Mouse (Mus musculus) lung, embryonic 15.5 days (tissue): ENCODE measurements at regions not wholly inside any gene's neighbourhood (a gene's known extent, or its start where the extent isn't known, plus 50 kb on each side); places are given as distances from the start of the nearest gene placed in this dataset.
A peak's percentile ranks its signal among the peaks of the same experiment; 100 is the strongest.

Experiments
- ATAC-seq: fragments of 200-750 bp; cut with Nextera tagmentation; 2 replicates; pipeline ENCODE4 v1.8.0; 2017; ENCODE audit warnings: moderate number of reproducible peaks, borderline replicate concordance; ENCODE audit not compliant: low FRiP score, low TSS enrichment; ENCODE audit errors: extremely low read depth
- H3K27ac ChIP-seq: fragments of 300-500 bp; sonication (generic); 2 replicates; pipeline ENCODE4 v1.5.1; 2015; ENCODE audit warnings: moderate library complexity, mild to moderate bottlenecking, inconsistent platforms
- H3K27me3 ChIP-seq: fragments of 300-500 bp; sonication (generic); 2 replicates; pipeline ENCODE4 v1.6.1; 2015; ENCODE audit warnings: inconsistent platforms
- H3K36me3 ChIP-seq: fragments of 300-500 bp; sonication (generic); 2 replicates; pipeline ENCODE4 v1.6.1; 2015; ENCODE audit warnings: inconsistent platforms
- H3K4me1 ChIP-seq: fragments of 300-500 bp; sonication (generic); 2 replicates; pipeline ENCODE4 v1.6.1; 2015; ENCODE audit warnings: inconsistent platforms
- H3K4me2 ChIP-seq: fragments of 300-500 bp; sonication (generic); 2 replicates; pipeline ENCODE4 v1.6.1; 2015; ENCODE audit warnings: inconsistent platforms, mild to moderate bottlenecking, moderate library complexity
- H3K4me3 ChIP-seq: fragments of 300-500 bp; sonication (generic); 2 replicates; pipeline ENCODE4 v1.5.1; 2015; ENCODE audit warnings: mild to moderate bottlenecking, inconsistent platforms
- H3K9ac ChIP-seq: fragments of 300-500 bp; sonication (generic); 2 replicates; pipeline ENCODE4 v1.6.1; 2015; ENCODE audit warnings: inconsistent platforms
- H3K9me3 ChIP-seq: fragments of 300-500 bp; sonication (generic); 2 replicates; pipeline ENCODE4 v1.6.1; 2016; ENCODE audit warnings: inconsistent platforms
- WGBS: fragments of 180-500 bp; shearing (Covaris S2); methylation state at CpG from one replicate; pipeline ENCODE4 v1.1.7; 2015; 5-methylcytosine and 5-hydroxymethylcytosine counted together

GRCm38 (mm10) chr9:32815473-32815872 is 179.5 kb downstream of the Ets1 start:
- H3K27ac ChIP-seq = no peak overlapping the region
- 87% methylated on average over 5 of the region's 5 CpGs for WGBS
- no peaks in the 10 kb centered on the region for H3K9me3 ChIP-seq
- no peaks in the 10 kb centered on the region for H3K27me3 ChIP-seq
- H3K9ac ChIP-seq = no peak overlapping the region
- H3K4me2 ChIP-seq = no peak overlapping the region
- no peaks in the 10 kb centered on the region for H3K36me3 ChIP-seq
- no peak for ATAC-seq
- H3K4me1 ChIP-seq = no peaks in the 10 kb centered on the region
- no peak overlapping the region for H3K4me3 ChIP-seq

DNA sequence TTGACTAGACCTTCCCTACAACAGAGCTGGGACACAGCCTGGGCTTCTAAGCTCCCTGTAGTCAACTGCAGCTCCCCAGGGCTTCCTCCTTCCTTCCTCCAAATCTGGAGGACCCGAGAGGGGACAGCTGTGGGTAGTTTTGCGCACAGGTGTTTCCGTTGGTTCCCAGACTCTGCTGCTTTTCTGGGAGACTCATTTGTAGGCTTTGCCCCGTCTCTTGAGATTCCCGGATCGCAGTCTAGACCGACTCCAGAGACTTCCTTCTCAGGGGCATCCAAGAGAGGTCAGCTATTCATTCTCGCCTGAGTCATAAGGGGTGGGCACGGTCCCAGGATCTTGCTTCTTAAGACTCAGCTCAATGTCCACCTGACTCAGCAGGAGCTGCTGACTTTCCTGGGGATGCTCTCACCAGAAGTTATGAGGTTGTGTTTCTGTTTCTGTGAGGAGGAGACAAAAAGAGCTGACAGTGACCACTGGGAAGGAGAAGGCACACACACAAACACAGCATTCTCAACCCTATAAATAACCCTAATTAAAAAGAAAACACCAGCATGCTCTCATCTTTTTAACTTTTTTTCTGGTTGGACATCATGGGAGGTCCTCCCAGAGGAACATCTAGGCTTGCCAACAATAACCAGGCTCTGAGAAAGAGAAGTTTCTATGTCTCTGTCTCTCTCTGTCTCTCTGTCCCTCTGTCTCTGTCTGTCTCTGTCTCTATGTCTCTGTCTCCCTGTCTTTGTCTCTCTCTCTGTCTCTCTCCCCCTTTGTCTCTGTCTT is 180.8 kb downstream of the Ets1 start:
- Histone ChIP-seq H3K36me3 (no peaks in the 10 kb centered on the region), H3K27ac (no peak overlapping the region), H3K9me3 (no peaks in the 10 kb centered on the region), H3K4me2 (no peak overlapping the region), H3K4me3 (no peak overlapping the region), H3K27me3 (no peaks in the 10 kb centered on the region), H3K4me1 (no peaks in the 10 kb centered on the region), H3K9ac (no peak overlapping the region)
- WGBS = 66% methylated on average over 9 of the region's 9 CpGs
- ATAC-seq = no peak

DNA sequence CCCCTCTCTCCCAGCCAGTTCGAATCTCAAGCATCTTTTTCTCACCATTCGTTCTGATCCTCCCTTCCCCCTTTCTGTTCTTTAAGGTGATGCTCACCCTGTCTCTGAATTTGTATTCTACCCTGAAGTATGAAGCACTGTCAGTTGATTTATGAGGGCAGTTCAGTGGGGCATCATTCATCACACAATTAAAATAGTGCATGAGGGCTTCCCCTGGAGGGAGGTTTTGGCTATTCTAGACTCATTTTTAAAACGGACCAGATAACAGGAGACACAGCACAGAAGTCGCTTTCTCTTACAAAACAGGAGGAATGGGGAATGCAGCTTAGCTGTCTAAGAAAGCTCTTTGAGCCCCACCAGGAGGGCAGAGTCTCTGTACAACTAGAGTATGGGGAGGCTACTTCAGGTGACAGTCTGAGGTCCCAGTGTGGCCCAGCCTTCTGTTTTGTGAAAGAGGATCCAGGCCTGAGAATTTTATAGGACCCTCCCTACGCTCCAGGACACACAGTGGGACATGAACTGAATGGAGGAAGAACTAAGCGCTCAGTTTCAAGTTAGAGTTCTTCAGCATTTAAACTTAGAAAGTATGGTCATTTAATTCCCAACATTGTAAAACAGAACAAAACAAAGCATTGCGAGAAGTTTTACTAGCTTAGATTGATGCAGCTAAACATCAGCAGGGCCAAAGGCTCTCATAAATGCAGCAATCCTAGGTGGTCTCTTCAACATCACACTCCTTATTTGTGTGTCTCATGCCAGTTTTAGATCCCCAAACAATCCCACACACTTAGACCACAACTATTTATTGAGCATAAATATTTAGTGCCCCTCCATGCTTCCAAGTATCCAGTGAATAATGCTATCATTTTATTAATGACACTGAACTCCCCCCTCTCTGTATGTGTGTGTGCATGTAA is 181.7 kb downstream of the Ets1 start:
- Histone ChIP-seq H3K4me1 (no peaks in the 10 kb centered on the region), H3K9me3 (no peaks in the 10 kb centered on the region), H3K36me3 (no peaks in the 10 kb centered on the region), H3K27me3 (no peaks in the 10 kb centered on the region), H3K27ac (no peak overlapping the region), H3K4me3 (no peak overlapping the region), H3K4me2 (no peak overlapping the region), H3K9ac (no peak overlapping the region)
- 62% methylated on average over 7 of the region's 7 CpGs for whole genome bisulfite sequencing
- ATAC-seq = no peak

DNA sequence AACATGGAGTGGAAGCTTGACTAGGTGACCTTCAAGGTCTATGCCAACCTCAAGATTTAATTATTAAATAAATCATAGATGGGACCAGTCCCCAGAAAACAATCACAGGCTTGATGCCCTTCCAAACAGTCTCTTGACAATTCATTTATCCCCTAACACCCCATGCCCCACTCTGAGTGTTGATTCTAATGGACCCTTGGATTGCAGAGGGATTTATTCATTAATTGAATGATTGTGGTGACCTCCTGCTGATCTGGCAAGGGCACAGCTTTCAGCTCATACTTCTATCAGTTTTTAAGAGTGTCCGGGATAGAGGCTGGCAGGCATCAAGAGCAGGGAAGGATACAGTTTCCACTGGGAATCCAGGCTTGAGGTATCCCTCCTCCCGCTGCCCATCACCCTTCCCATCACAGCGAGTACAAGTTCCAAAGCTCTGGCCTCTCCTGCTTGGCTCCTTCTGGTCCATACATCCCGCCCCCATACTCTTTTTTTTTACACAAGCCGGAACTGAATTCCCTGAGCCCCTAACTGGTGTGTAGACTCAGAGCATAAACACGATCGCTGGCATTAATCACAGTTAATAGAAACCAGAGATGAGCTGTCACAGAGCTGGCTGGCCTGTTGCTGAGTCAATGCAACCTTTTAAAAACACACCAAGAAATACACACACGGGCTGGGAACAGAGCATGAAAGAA is 187.6 kb downstream of the Ets1 start:
- no peaks in the 10 kb centered on the region for H3K9me3 ChIP-seq
- peak overlapping the region; percentile 4; the same call in 1 of the 2 replicates for H3K4me2 ChIP-seq
- no peak overlapping the region for H3K4me3 ChIP-seq
- 34% methylated on average over 8 of the region's 8 CpGs for WGBS
- peak overlapping the region; percentile 54; the same call in 1 of the 2 replicates for H3K27ac ChIP-seq
- H3K36me3 ChIP-seq = no peaks in the 10 kb centered on the region
- no peaks in the 10 kb centered on the region for H3K27me3 ChIP-seq
- peaks cover 9% of the 10 kb centered on the region; the same call in 1 of the 2 replicates for H3K4me1 ChIP-seq
- peak; percentile 89 for ATAC-seq
- H3K9ac ChIP-seq = no peak overlapping the region

GRCm38 (mm10) chr9:32824134-32824531 is 188.1 kb downstream of the Ets1 start:
- no peak for ATAC-seq
- no peak overlapping the region for H3K4me3 ChIP-seq
- no peak overlapping the region for H3K9ac ChIP-seq
- H3K4me2 ChIP-seq = peak overlapping the region; percentile 4; the same call in 1 of the 2 replicates
- 48% methylated on average over 6 of the region's 6 CpGs for WGBS
- no peaks in the 10 kb centered on the region for H3K36me3 ChIP-seq
- no peaks in the 10 kb centered on the region for H3K27me3 ChIP-seq
- peak overlapping the region; percentile 24; the same call in 1 of the 2 replicates for H3K27ac ChIP-seq
- no peaks in the 10 kb centered on the region for H3K9me3 ChIP-seq
- H3K4me1 ChIP-seq = peaks cover 9% of the 10 kb centered on the region; the same call in 1 of the 2 replicates

GRCm38 (mm10) chr9:32830268-32830891 is 194.4 kb downstream of the Ets1 start:
- Histone ChIP-seq H3K27me3 (no peaks in the 10 kb centered on the region), H3K4me3 (no peak overlapping the region), H3K4me2 (no peak overlapping the region), H3K27ac (peak overlapping the region; percentile 11; the same call in 1 of the 2 replicates), H3K36me3 (no peaks in the 10 kb centered on the region), H3K4me1 (peaks cover 4% of the 10 kb centered on the region), H3K9me3 (no peaks in the 10 kb centered on the region), H3K9ac (no peak overlapping the region)
- WGBS = 28% methylated on average over 2 of the region's 2 CpGs
- no peak for ATAC-seq

- H3K4me1 ChIP-seq = peaks cover 11% of the 10 kb centered on the region
- H3K9ac ChIP-seq = no peak overlapping the region
- H3K4me3 ChIP-seq = no peak overlapping the region
- H3K36me3 ChIP-seq = no peaks in the 10 kb centered on the region
- H3K9me3 ChIP-seq = no peaks in the 10 kb centered on the region
- no peaks in the 10 kb centered on the region for H3K27me3 ChIP-seq
- no peak overlapping the region for H3K4me2 ChIP-seq
- no peak for ATAC-seq
- H3K27ac ChIP-seq = no peak overlapping the region
- WGBS = 84% methylated on average over 8 of the region's 8 CpGs
Measured at GRCm38 (mm10) chr9:32833373-32833772, 197.4 kb downstream of the Ets1 start.

GRCm38 (mm10) chr9:32834751-32835625 is 199.0 kb downstream of the Ets1 start:
- Histone ChIP-seq H3K4me3 (no peak overlapping the region), H3K9ac (no peak overlapping the region), H3K27ac (no peak overlapping the region), H3K4me1 (peaks cover 11% of the 10 kb centered on the region), H3K9me3 (no peaks in the 10 kb centered on the region), H3K4me2 (no peak overlapping the region), H3K27me3 (no peaks in the 10 kb centered on the region), H3K36me3 (no peaks in the 10 kb centered on the region)
- ATAC-seq = no peak
- 50% methylated on average over 13 of the region's 13 CpGs for WGBS

DNA sequence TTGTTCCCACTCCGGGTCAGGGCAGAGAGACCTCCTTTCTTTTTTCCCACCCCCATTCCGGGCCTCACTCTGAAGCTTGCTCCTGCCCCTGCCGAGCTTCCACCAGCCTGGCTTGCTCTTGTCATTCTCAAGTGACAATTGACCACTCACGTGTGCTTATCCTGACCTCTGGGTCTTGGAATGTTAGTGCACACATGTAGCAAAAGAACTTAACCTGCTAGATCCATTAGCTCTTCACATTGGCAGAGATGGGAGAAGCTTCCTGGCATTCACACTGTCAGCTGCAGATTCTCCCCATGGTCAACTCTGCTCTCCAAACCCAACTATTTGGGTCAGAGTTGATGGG is 199.6 kb downstream of the Ets1 start:
- Histone ChIP-seq H3K27me3 (no peaks in the 10 kb centered on the region), H3K4me1 (peaks cover 8% of the 10 kb centered on the region; the same call in 1 of the 2 replicates), H3K36me3 (no peaks in the 10 kb centered on the region), H3K9me3 (no peaks in the 10 kb centered on the region), H3K9ac (no peak overlapping the region), H3K4me3 (no peak overlapping the region), H3K4me2 (no peak overlapping the region), H3K27ac (no peak overlapping the region)
- ATAC-seq = no peak
- 14% methylated on average over 4 of the region's 4 CpGs for WGBS

- H3K27me3 ChIP-seq = no peaks in the 10 kb centered on the region
- H3K27ac ChIP-seq = no peak overlapping the region
- peaks cover 8% of the 10 kb centered on the region; the same call in 1 of the 2 replicates for H3K4me1 ChIP-seq
- H3K36me3 ChIP-seq = no peaks in the 10 kb centered on the region
- no peak overlapping the region for H3K4me2 ChIP-seq
- no peak overlapping the region for H3K9ac ChIP-seq
- no peak overlapping the region for H3K4me3 ChIP-seq
- no peaks in the 10 kb centered on the region for H3K9me3 ChIP-seq
- ATAC-seq = no peak
- 25% methylated on average over 5 of the region's 5 CpGs for WGBS
Measured at GRCm38 (mm10) chr9:32836371-32836770, 200.3 kb downstream of the Ets1 start.

GRCm38 (mm10) chr9:32847361-32847760 is 211.3 kb downstream of the Ets1 start:
- no peaks in the 10 kb centered on the region for H3K4me1 ChIP-seq
- H3K36me3 ChIP-seq = no peaks in the 10 kb centered on the region
- WGBS = 75% methylated on average over 2 of the region's 2 CpGs
- no peaks in the 10 kb centered on the region for H3K27me3 ChIP-seq
- no peaks in the 10 kb centered on the region for H3K9me3 ChIP-seq
- no peak overlapping the region for H3K27ac ChIP-seq
- H3K4me3 ChIP-seq = no peak overlapping the region
- H3K4me2 ChIP-seq = no peak overlapping the region
- H3K9ac ChIP-seq = no peak overlapping the region
- ATAC-seq = no peak
